Mouse (Mus musculus): ENCODE results near the gene Olfr812. TPM values are rescaled to one million over a fixed set of nuclear protein-coding genes. Genes with fewer than 3 reads are reported as not detected.

Gene Olfr812
- not detected for polyA plus RNA-seq (2014; fragmentation: Illumina TruSeq; extraction: RNeasy Lipid Tissue Mini Kit (QIAGEN cat#74804); ENCODE audit: low read depth, low replicate concordance)

DNA sequence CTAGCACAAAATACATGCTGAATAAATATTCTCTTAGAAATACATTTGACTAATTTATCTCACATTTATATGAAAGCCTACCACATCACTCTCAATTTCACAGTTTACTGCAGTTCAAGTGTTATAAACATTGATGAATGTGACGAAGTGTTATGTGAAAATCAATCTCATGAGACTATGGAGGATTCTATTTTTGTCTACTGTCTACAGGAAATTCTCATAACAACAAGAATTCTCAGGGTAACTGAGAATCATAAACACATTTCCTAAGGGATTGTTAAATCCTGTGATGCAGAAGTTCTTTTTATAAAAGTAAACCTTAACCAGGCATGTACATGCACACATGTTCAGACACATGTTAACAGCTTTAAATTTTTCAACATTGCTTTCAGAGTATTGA lies at the start of gene Olfr812:
Olfr812 (minus strand) TSS at position 101 of the 400 bp plus-strand sequence.

DNA sequence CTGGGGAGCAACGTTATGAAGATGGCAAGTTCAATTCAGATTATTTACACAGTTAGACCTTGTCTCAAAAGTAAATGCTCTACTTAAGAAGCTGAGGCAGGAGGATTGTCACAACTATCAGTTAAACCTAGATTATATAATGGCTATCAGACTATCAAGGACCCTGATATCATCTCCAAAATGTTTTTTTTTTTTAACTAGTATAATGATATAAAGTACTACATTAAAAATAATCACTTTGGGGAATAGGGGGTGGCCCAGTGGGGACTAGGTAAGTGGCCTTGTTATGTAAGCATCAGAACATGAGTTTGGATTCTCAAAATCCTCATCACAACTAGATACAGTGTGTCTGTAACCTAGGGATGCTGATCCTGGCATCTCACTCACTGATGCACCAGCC lies 33.9 kb upstream of the Olfr812 start, which contains the start of gene Olfr814:
Olfr814 (minus strand) TSS at position 101 of the 400 bp plus-strand sequence.

DNA sequence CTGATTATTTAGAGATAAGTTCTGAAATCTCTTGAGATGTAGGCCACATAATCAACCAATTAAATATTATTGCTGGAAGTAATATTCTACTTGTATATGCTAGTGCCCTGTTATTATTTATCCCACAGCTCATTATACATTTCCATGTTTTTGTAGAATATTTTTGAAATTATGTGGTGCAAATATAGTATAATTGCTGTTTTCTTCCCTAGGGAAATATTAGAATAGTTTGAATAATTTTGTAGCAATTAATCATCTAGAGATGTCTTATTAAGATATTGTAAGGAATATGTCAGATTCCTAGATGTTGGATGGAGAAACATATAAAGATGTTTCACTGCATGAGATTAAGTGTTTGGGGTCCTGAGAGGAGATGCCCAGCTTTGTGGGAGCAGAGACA lies 9.2 kb upstream of the Olfr812 start, which contains the start of gene Olfr813:
Olfr813 (plus strand) TSS at position 301 of the 400 bp plus-strand sequence.

DNA sequence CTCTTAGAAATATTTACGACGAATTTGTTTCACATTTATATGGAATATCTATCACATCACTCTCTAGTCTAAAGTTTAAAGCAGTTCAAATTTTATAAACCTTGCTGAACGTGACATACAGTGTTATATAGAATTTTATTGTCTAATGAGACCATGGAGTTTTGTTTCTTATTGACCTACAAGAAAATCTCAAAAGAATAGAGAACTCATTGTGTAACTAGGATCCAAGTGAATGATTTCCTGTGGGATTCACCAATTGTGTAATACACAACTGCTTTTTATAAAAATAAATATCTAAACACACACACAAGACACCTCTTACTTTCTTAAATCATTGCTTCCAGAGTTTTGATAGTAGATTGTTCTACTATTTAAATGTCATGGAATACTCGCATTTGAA lies 41.6 kb downstream of the Olfr812 start, which contains the start of gene Olfr811:
Olfr811 (minus strand) TSS at position 101 of the 400 bp plus-strand sequence.

DNA sequence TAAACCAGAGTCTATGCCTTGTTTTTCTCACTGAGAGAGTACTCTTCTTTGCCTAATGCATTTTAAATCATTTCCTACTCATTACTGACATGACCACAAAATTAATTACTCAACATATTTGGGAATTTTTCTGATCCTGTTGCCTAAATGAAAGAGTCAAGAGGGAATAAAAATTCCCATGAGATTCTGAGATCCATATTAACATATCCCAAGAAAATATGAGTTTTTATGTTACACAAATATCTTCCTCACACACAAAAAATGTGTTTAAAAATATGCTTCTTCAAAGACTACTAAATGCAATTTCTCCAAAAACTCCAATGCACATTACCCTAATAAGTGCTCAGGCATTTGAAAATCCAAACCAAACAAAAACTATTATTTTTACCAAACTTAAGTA lies 51.1 kb downstream of the Olfr812 start, which contains the start of gene Olfr810:
Olfr810 (minus strand) TSS at position 101 of the 400 bp plus-strand sequence.

Other genes starting within 250 kb of the Olfr812 start
- not detected for gene Olfr796, start 233.5 kb downstream of the Olfr812 start, polyA plus RNA-seq (2014; fragmentation: Illumina TruSeq; extraction: RNeasy Lipid Tissue Mini Kit (QIAGEN cat#74804); ENCODE audit: low read depth, low replicate concordance)
- not detected for gene Olfr798, start 218.2 kb downstream of the Olfr812 start, polyA plus RNA-seq (2014; fragmentation: Illumina TruSeq; extraction: RNeasy Lipid Tissue Mini Kit (QIAGEN cat#74804); ENCODE audit: low read depth, low replicate concordance)
- not detected for gene Olfr799, start 208.6 kb downstream of the Olfr812 start, polyA plus RNA-seq (2014; fragmentation: Illumina TruSeq; extraction: RNeasy Lipid Tissue Mini Kit (QIAGEN cat#74804); ENCODE audit: low read depth, low replicate concordance)
- gene Olfr800, start 188.4 kb downstream of the Olfr812 start, polyA plus RNA-seq (2014; fragmentation: Illumina TruSeq; extraction: RNeasy Lipid Tissue Mini Kit (QIAGEN cat#74804); ENCODE audit: low read depth, low replicate concordance), result not detected
- gene Olfr801, start 172.2 kb downstream of the Olfr812 start, polyA plus RNA-seq (2014; fragmentation: Illumina TruSeq; extraction: RNeasy Lipid Tissue Mini Kit (QIAGEN cat#74804); ENCODE audit: low read depth, low replicate concordance), result not detected
- gene Olfr802, start 157.9 kb downstream of the Olfr812 start, polyA plus RNA-seq (2014; fragmentation: Illumina TruSeq; extraction: RNeasy Lipid Tissue Mini Kit (QIAGEN cat#74804); ENCODE audit: low read depth, low replicate concordance), result not detected
- not detected for gene Olfr803, start 151.8 kb downstream of the Olfr812 start, polyA plus RNA-seq (2014; fragmentation: Illumina TruSeq; extraction: RNeasy Lipid Tissue Mini Kit (QIAGEN cat#74804); ENCODE audit: low read depth, low replicate concordance)
- not detected for gene Olfr804, start 142.9 kb downstream of the Olfr812 start, polyA plus RNA-seq (2014; fragmentation: Illumina TruSeq; extraction: RNeasy Lipid Tissue Mini Kit (QIAGEN cat#74804); ENCODE audit: low read depth, low replicate concordance)
- gene Olfr805, start 116.7 kb downstream of the Olfr812 start, polyA plus RNA-seq (2014; fragmentation: Illumina TruSeq; extraction: RNeasy Lipid Tissue Mini Kit (QIAGEN cat#74804); ENCODE audit: low read depth, low replicate concordance), result not detected
- not detected for gene Olfr806, start 104.2 kb downstream of the Olfr812 start, polyA plus RNA-seq (2014; fragmentation: Illumina TruSeq; extraction: RNeasy Lipid Tissue Mini Kit (QIAGEN cat#74804); ENCODE audit: low read depth, low replicate concordance)
- not detected for gene Olfr807, start 88.3 kb downstream of the Olfr812 start, polyA plus RNA-seq (2014; fragmentation: Illumina TruSeq; extraction: RNeasy Lipid Tissue Mini Kit (QIAGEN cat#74804); ENCODE audit: low read depth, low replicate concordance)
- gene Olfr808, start 80.6 kb downstream of the Olfr812 start, polyA plus RNA-seq (2014; fragmentation: Illumina TruSeq; extraction: RNeasy Lipid Tissue Mini Kit (QIAGEN cat#74804); ENCODE audit: low read depth, low replicate concordance), result not detected
- not detected for gene Olfr809, start 71.5 kb downstream of the Olfr812 start, polyA plus RNA-seq (2014; fragmentation: Illumina TruSeq; extraction: RNeasy Lipid Tissue Mini Kit (QIAGEN cat#74804); ENCODE audit: low read depth, low replicate concordance)
- not detected for gene Olfr810, start 51.2 kb downstream of the Olfr812 start, polyA plus RNA-seq (2014; fragmentation: Illumina TruSeq; extraction: RNeasy Lipid Tissue Mini Kit (QIAGEN cat#74804); ENCODE audit: low read depth, low replicate concordance)
- not detected for gene Olfr811, start 41.7 kb downstream of the Olfr812 start, polyA plus RNA-seq (2014; fragmentation: Illumina TruSeq; extraction: RNeasy Lipid Tissue Mini Kit (QIAGEN cat#74804); ENCODE audit: low read depth, low replicate concordance)
- gene Olfr813, start 9.3 kb upstream of the Olfr812 start, polyA plus RNA-seq (2014; fragmentation: Illumina TruSeq; extraction: RNeasy Lipid Tissue Mini Kit (QIAGEN cat#74804); ENCODE audit: low read depth, low replicate concordance), result not detected
- gene Olfr814, start 33.8 kb upstream of the Olfr812 start, polyA plus RNA-seq (2014; fragmentation: Illumina TruSeq; extraction: RNeasy Lipid Tissue Mini Kit (QIAGEN cat#74804); ENCODE audit: low read depth, low replicate concordance), result not detected
- not detected for gene Olfr815, start 59.8 kb upstream of the Olfr812 start, polyA plus RNA-seq (2014; fragmentation: Illumina TruSeq; extraction: RNeasy Lipid Tissue Mini Kit (QIAGEN cat#74804); ENCODE audit: low read depth, low replicate concordance)
- gene Olfr816, start 69.5 kb upstream of the Olfr812 start, polyA plus RNA-seq (2014; fragmentation: Illumina TruSeq; extraction: RNeasy Lipid Tissue Mini Kit (QIAGEN cat#74804); ENCODE audit: low read depth, low replicate concordance), result not detected
- not detected for gene Olfr818, start 103.0 kb upstream of the Olfr812 start, polyA plus RNA-seq (2014; fragmentation: Illumina TruSeq; extraction: RNeasy Lipid Tissue Mini Kit (QIAGEN cat#74804); ENCODE audit: low read depth, low replicate concordance)
- gene Olfr819, start 121.2 kb upstream of the Olfr812 start, polyA plus RNA-seq (2014; fragmentation: Illumina TruSeq; extraction: RNeasy Lipid Tissue Mini Kit (QIAGEN cat#74804); ENCODE audit: low read depth, low replicate concordance), result not detected
- gene Olfr247, start 130.0 kb upstream of the Olfr812 start, polyA plus RNA-seq (2014; fragmentation: Illumina TruSeq; extraction: RNeasy Lipid Tissue Mini Kit (QIAGEN cat#74804); ENCODE audit: low read depth, low replicate concordance), result not detected
- not detected for gene Gm10310, start 139.0 kb upstream of the Olfr812 start, polyA plus RNA-seq (2014; fragmentation: Illumina TruSeq; extraction: RNeasy Lipid Tissue Mini Kit (QIAGEN cat#74804); ENCODE audit: low read depth, low replicate concordance)
- not detected for gene Olfr820, start 166.5 kb upstream of the Olfr812 start, polyA plus RNA-seq (2014; fragmentation: Illumina TruSeq; extraction: RNeasy Lipid Tissue Mini Kit (QIAGEN cat#74804); ENCODE audit: low read depth, low replicate concordance)
- not detected for gene Olfr821, start 184.3 kb upstream of the Olfr812 start, polyA plus RNA-seq (2014; fragmentation: Illumina TruSeq; extraction: RNeasy Lipid Tissue Mini Kit (QIAGEN cat#74804); ENCODE audit: low read depth, low replicate concordance)
- gene Olfr822, start 225.1 kb upstream of the Olfr812 start, polyA plus RNA-seq (2014; fragmentation: Illumina TruSeq; extraction: RNeasy Lipid Tissue Mini Kit (QIAGEN cat#74804); ENCODE audit: low read depth, low replicate concordance), result not detected

Measured in heart, adult 10 weeks (tissue).